Mouse (Mus musculus): ENCODE data around the gene Cacnb2.

GRCm38 (mm10) chr2:14620891-14621290 lies 18.0 kb downstream of the Cacnb2 start:
- no peak for TF ChIP-seq CTCF (IDR thresholded peaks at IDR 0.05)
- no peak for TF ChIP-seq POLR2A (IDR thresholded peaks at IDR 0.05; ENCODE audit: insufficient read depth, low read depth, low read length)
- TF ChIP-seq EP300 (IDR thresholded peaks at IDR 0.05; ENCODE audit: insufficient read depth, low read depth, low read length): no peak
